Mouse (Mus musculus) right cerebral cortex, postnatal 36 days (tissue): ENCODE measurements around the gene Psmd8.

Experiments used
- DNase-seq, 2 experiments: peaks; one replicate each; pipeline ENCODE4 v3.0.0; 2022; ENCODE audit warnings: low spot score in 2 of 2, mixed read lengths in 1 of 2

The Psmd8 gene

GRCm38 (mm10) chr7:29134693-29135386, 45.7 kb downstream of the Psmd8 start, which contains the start of gene Rasgrp4:
TSS of gene Rasgrp4 (plus strand) at chr7:29134851.
- DNase-seq = no peak

- no peak for DNase-seq
Measured at GRCm38 (mm10) chr7:29134230-29134629, 46.3 kb downstream of the Psmd8 start.

DNA sequence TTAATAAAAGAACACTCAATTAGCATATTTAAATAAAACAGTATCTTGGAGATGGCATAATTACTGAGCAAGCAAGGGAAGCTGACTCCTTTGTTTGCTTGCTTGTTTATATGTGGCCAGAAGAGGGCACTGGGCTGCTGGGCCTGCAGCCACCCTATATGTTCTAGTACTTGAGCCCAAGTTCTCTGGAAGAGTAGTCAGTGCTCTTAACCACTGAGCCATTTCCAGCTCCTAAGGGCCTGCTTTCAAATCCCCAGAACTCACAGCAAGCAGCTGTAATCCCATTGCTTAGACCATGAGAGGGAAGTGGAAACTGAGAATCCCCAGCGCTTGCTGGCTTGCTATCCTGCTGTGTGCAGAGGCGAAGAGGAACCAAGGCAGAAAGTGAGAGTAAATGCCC, 51.8 kb downstream of the Psmd8 start:
- no peak for DNase-seq

DNA sequence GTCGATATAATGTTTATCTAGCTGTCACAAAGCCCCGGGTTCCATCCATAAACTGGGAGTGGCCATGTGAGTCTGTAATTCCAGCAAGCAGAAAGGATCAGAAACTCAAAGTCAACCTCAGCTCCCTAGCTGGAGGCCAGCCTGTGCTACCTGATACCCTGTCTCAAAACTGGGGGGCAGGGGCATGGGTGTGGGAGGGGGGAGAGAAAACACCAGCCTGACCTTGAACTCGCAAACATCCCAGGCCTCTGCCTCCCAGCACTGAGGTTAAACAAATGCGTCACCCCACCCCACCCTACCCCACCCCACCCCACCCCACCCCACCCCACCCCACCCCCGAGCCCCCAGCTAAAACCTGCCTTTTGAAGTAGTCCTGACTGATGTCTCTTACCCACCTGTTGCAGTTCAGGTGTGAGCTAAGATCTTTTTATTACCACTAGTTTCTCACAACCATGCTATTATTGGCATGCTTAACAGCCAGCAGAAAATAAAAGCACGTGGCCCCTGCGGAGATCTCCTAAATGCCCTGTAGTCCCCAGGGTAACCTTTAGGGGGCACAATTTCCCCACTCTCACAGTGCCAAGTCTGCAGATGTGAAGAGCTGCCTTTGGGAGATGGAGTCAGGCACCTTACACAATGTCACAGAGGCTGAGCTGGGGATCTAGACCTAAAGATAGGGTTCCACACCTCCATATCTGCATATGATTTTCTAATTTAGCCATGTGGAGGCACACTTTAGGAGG, 54.2 kb downstream of the Psmd8 start:
- DNase-seq = no peak

DNA sequence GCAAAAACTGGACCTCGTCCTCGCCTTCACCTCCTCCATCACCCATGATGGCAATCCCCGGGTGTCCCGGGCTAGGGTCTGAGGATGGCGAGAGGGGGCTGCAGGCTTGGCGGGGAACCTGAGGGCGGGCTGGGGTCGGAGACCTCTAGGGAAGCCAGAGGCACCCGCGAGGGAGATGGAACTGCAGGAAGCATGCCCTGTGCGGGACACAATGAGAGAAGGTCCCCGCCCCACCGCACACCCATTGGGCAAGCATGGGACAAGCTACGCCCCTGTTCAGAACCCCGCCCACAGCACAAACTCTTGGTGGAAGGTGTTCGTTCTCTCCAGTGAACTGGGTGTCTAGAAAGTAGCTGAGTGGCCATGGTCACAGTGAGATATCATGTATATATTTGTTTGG, 55.5 kb downstream of the Psmd8 start, which contains the start of gene Ryr1:
Gene Ryr1 (minus strand): TSS at position 210 of the 400 bp plus-strand sequence.
- DNase-seq = no peak
